Mouse (Mus musculus) kidney, adult 2 months (tissue): ENCODE measurements at regions not wholly inside any gene's neighbourhood (a gene's known extent, or its start where the extent isn't known, plus 50 kb on each side); places are given as distances from the start of the nearest gene placed in this dataset.
A peak's percentile ranks its signal among the peaks of the same experiment; 100 is the strongest.

Experiments used
- DNase-seq: peaks from one replicate; pipeline ENCODE4 v3.0.0; 2021
- H3K27ac ChIP-seq: fragments of 200-500 bp; 2 replicates; pipeline ENCODE4 v1.5.1; 2012; ENCODE audit warnings: low read depth, low read length, control low read depth, inconsistent platforms; ENCODE audit not compliant: insufficient read depth
- H3K27me3 ChIP-seq: fragments of 200-500 bp; replicated peaks from 2 replicates; pipeline ENCODE4 v1.6.1; 2012; ENCODE audit warnings: mild to moderate bottlenecking, moderate library complexity, low read length, inconsistent platforms; ENCODE audit not compliant: control insufficient read depth, insufficient read depth
- H3K36me3 ChIP-seq: fragments of 200-500 bp; 2 replicates; pipeline ENCODE4 v1.6.1; 2012; ENCODE audit warnings: mild to moderate bottlenecking, moderate library complexity, low read length, inconsistent platforms; ENCODE audit not compliant: control insufficient read depth, insufficient read depth
- H3K4me1 ChIP-seq: fragments of 200-500 bp; 2 replicates; pipeline ENCODE4 v1.6.1; 2011; ENCODE audit warnings: low read length; ENCODE audit not compliant: control insufficient read depth, insufficient read depth
- H3K4me3 ChIP-seq: fragments of 200-500 bp; 2 replicates; pipeline ENCODE4 v1.5.1; 2011; ENCODE audit warnings: mild to moderate bottlenecking, low read depth, low read length, control low read depth; ENCODE audit not compliant: insufficient read depth
- CTCF ChIP-seq: fragments of 200-500 bp; conservative IDR thresholded peaks from 2 replicates; pipeline ENCODE4 v1.5.1; 2011; ENCODE audit warnings: low read depth, mild to moderate bottlenecking, control low read depth, low read length, moderate library complexity, mixed read lengths; ENCODE audit not compliant: insufficient read depth, insufficient read length
- POLR2A ChIP-seq: fragments of 200-500 bp; IDR thresholded peaks from one replicate; pipeline ENCODE4 v1.6.1; 2011; ENCODE audit warnings: low read depth, low read length, control low read depth
- WGBS: fragments of 180-500 bp; shearing (Covaris S2); methylation state at CpG from one replicate; pipeline ENCODE4 v1.1.7; 2018; 5-methylcytosine and 5-hydroxymethylcytosine counted together

DNA sequence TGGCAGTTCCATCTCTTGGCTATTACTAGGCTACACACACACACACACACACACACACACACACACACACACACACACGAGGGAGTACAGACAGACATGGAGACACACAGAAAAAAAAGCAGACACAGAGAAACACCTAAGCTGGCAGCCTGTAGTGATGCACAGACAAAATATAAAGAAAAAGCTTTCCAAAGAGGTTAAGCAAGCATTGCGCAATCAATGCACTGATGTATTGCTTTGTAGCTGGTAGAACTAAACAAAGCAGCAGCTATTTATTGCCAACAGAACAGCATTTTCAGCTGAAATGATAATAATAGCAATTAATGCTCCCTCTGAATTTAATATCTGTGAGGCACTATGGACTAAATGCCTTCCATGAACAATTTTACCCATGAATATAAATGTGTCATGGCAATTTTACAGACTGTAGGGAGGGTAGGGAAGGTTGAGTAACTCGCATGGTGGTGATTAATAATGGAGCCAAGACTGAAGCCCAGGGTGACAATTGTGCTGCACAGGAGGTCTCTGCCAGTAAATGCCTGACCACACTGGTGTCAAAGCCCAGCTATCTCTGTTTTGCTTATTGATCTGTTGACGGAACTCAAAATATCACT, 271.7 kb downstream of the Gm11361 start:
- no peak overlapping the region for H3K4me3 ChIP-seq
- no peak for DNase-seq
- H3K36me3 ChIP-seq: no peaks in the 10 kb centered on the region
- H3K4me1 ChIP-seq: peaks cover 9% of the 10 kb centered on the region
- no peaks in the 10 kb centered on the region for H3K27me3 ChIP-seq
- WGBS: 93% methylated on average over 4 of the region's 4 CpGs
- no peak for TF ChIP-seq POLR2A
- no peak for TF ChIP-seq CTCF
- no peak overlapping the region for H3K27ac ChIP-seq

GRCm38 (mm10) chr13:28526299-28526698, 269.0 kb downstream of the Gm11361 start:
- H3K4me3 ChIP-seq: no peak overlapping the region
- whole genome bisulfite sequencing: 91% methylated on average over 1 of the region's 1 CpGs
- H3K27me3 ChIP-seq: no peaks in the 10 kb centered on the region
- H3K4me1 ChIP-seq: peaks cover 8% of the 10 kb centered on the region; the same call in 1 of the 2 replicates
- no peak for DNase-seq
- H3K36me3 ChIP-seq: no peaks in the 10 kb centered on the region
- no peak for TF ChIP-seq CTCF
- no peak for TF ChIP-seq POLR2A
- H3K27ac ChIP-seq: no peak overlapping the region

DNA sequence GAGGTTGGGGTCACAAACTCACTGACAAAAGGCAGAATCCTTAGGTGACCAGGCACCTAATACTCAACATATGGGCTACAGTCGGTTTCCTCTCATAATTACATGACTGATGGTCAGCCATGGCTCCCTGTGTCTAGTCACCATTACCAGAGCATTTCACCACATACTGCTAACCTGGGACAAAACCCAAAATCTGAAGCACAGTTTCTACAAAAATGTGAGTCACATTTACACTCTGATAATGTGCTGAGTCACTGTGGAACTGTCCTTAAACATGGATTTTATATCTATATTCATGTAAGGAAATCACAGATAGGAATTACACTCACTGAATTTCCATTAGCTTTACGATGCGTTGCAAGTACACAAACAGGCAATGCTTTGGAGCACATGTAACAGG, 267.1 kb downstream of the Gm11361 start:
- no peak overlapping the region for H3K4me3 ChIP-seq
- H3K4me1 ChIP-seq: peaks cover 17% of the 10 kb centered on the region
- no peak overlapping the region for H3K27ac ChIP-seq
- no peak for DNase-seq
- H3K36me3 ChIP-seq: no peaks in the 10 kb centered on the region
- WGBS: 98% methylated on average over 3 of the region's 3 CpGs
- H3K27me3 ChIP-seq: no peaks in the 10 kb centered on the region
- no peak for TF ChIP-seq CTCF
- no peak for TF ChIP-seq POLR2A

GRCm38 (mm10) chr13:28520127-28520482, 262.8 kb downstream of the Gm11361 start:
- H3K4me1 ChIP-seq: peaks cover 13% of the 10 kb centered on the region
- 59% methylated on average over 1 of the region's 1 CpGs for WGBS
- TF ChIP-seq CTCF: no peak
- no peak for TF ChIP-seq POLR2A
- no peak overlapping the region for H3K27ac ChIP-seq
- no peaks in the 10 kb centered on the region for H3K27me3 ChIP-seq
- no peaks in the 10 kb centered on the region for H3K36me3 ChIP-seq
- no peak for DNase-seq
- H3K4me3 ChIP-seq: no peak overlapping the region

DNA sequence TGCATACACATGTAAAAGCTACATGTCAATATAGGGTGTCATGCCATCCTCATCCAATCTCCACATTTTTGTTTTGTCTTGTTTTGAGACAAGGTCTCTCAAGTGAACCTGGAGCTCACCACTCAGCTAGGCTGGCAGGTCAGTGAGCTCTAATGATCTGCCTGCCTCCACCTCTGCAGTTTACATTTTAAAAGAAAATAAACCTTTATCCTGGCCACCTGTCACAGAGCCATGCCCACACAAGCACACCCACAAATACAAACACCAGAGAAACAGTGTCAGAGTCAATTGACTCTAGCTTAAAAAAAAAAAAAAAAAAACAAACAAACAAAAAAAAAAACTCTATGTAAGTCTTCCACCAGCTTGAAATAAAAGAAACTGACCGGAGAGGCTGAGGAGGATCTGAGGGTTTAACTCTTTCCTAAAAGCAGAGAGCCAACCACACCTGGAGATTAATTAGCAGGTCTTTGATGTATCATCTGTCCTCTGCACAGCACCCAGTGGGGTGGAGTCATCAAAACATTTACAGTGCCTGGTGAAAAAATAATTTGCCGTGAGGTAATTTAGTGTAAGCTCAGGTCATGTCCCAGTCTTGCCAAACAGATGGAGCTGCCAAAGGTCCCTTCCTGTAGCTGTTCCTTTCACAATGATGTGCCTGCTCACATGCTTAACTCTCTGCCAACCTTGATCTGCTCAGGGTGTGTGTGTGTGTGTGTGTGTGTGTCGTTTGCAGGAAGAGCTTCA, 262.2 kb downstream of the Gm11361 start:
- Histone ChIP-seq H3K36me3 (no peaks in the 10 kb centered on the region), H3K27me3 (no peaks in the 10 kb centered on the region), H3K4me1 (peaks cover 13% of the 10 kb centered on the region), H3K4me3 (no peak overlapping the region), H3K27ac (no peak overlapping the region)
- WGBS: 26% methylated on average over 3 of the region's 3 CpGs
- TF ChIP-seq POLR2A (no peak), CTCF (no peak)
- DNase-seq: peak; percentile 88

GRCm38 (mm10) chr13:28517161-28517560, 259.8 kb downstream of the Gm11361 start:
- no peak overlapping the region for H3K27ac ChIP-seq
- TF ChIP-seq POLR2A: no peak
- no peak for TF ChIP-seq CTCF
- 90% methylated on average over 6 of the region's 6 CpGs for WGBS

DNA sequence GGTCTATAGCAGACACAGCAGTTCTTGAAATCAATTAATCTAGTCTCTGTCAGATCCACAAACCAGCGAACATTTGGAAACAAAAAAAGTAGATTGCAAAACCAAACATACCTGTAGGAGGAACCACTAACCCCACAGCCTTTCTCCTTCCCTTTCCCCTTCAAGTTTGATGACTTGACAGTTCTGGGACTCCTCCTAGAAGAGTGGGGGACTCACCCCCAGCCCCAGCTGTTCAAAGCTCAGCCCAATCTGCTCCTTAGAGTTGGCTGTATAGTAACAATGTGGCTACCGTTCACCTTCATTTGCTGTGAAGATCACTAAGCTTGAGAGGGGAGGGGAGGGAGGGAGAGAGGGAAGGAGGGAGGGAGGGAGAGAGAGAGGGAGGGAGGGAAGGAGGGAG, 259.3 kb downstream of the Gm11361 start:
- no peak overlapping the region for H3K27ac ChIP-seq
- no peaks in the 10 kb centered on the region for H3K27me3 ChIP-seq
- DNase-seq: no peak
- no peaks in the 10 kb centered on the region for H3K36me3 ChIP-seq
- peaks cover 9% of the 10 kb centered on the region for H3K4me1 ChIP-seq
- 70% methylated on average over 2 of the region's 2 CpGs for WGBS
- no peak overlapping the region for H3K4me3 ChIP-seq
- TF ChIP-seq POLR2A: no peak
- no peak for TF ChIP-seq CTCF

More at GRCm38 (mm10) chr13:28517161-28517560, 259.8 kb downstream of the Gm11361 start:
- Histone ChIP-seq H3K27me3 (no peaks in the 10 kb centered on the region), H3K36me3 (no peaks in the 10 kb centered on the region), H3K4me3 (no peak overlapping the region), H3K4me1 (peaks cover 9% of the 10 kb centered on the region)
- no peak for DNase-seq
